Mouse (Mus musculus): Measurements from ENCODE around the gene Fam92b. TPM values are rescaled to one million over a fixed set of nuclear protein-coding genes. Genes with fewer than 3 reads are reported as not detected.

The Fam92b gene
- polyA plus RNA-seq, 1 experiment from 2014 or later: not detected

- Histone ChIP-seq H3K27me3 (ENCODE audit: insufficient read depth, low read length) (no peaks in the 10 kb centered on the region), H3K4me1 (replicated peaks; ENCODE audit: insufficient read depth, low read length) (peaks cover 13% of the 10 kb centered on the region), H3K9me3 (replicated peaks; ENCODE audit: low read length) (no peaks in the 10 kb centered on the region), H3K9ac (ENCODE audit: low read depth, low read length) (no peak overlapping the region), H3K4me2 (ENCODE audit: low read length) (no peak overlapping the region), H3K4me3 (replicated peaks; ENCODE audit: low read depth, low read length) (no peak overlapping the region), H3K36me3 (ENCODE audit: insufficient read depth, low read length) (no peaks in the 10 kb centered on the region), H3K27ac (no peak overlapping the region)
- DNase-seq (ENCODE audit: low spot score) (no peak), ATAC-seq (replicated peaks; ENCODE audit: low FRiP score, low read depth) (no peak)
- WGBS: 42% methylated on average over 18 of the region's 18 CpGs
- TF ChIP-seq CTCF (IDR thresholded peaks at IDR 0.05; ENCODE audit: low read depth): no peak
These were observed 2.7 kb downstream of the Fam92b start for GRCm38 (mm10) chr8:120174606-120175005.

GRCm38 (mm10) chr8:120173195-120173594 is 4.1 kb downstream of the Fam92b start:
- TF ChIP-seq CTCF (IDR thresholded peaks at IDR 0.05; ENCODE audit: low read depth): no peak
- WGBS: 81% methylated on average over 1 of the region's 1 CpGs
- Histone ChIP-seq H3K9ac (ENCODE audit: low read depth, low read length) (no peak overlapping the region), H3K4me2 (ENCODE audit: low read length) (no peak overlapping the region), H3K4me3 (replicated peaks; ENCODE audit: low read depth, low read length) (no peak overlapping the region), H3K27me3 (ENCODE audit: insufficient read depth, low read length) (no peaks in the 10 kb centered on the region), H3K4me1 (replicated peaks; ENCODE audit: insufficient read depth, low read length) (peaks cover 18% of the 10 kb centered on the region), H3K27ac (no peak overlapping the region), H3K9me3 (replicated peaks; ENCODE audit: low read length) (no peaks in the 10 kb centered on the region), H3K36me3 (ENCODE audit: insufficient read depth, low read length) (no peaks in the 10 kb centered on the region)
- ATAC-seq (replicated peaks; ENCODE audit: low FRiP score, low read depth): no peak
- no peak for DNase-seq (ENCODE audit: low spot score)

GRCm38 (mm10) chr8:120169119-120169518 is 8.1 kb downstream of the Fam92b start:
- Histone ChIP-seq H3K4me3 (replicated peaks; ENCODE audit: low read depth, low read length) (no peak overlapping the region), H3K27me3 (ENCODE audit: insufficient read depth, low read length) (0 out of 2 replicates have a peak, but pooled peaks cover 3% of the 10 kb centered on the region), H3K9ac (ENCODE audit: low read depth, low read length) (no peak overlapping the region), H3K27ac (no peak overlapping the region), H3K4me1 (replicated peaks; ENCODE audit: insufficient read depth, low read length) (peaks cover 5% of the 10 kb centered on the region; the same call in 1 of the 2 replicates), H3K4me2 (ENCODE audit: low read length) (no peak overlapping the region), H3K36me3 (ENCODE audit: insufficient read depth, low read length) (no peaks in the 10 kb centered on the region), H3K9me3 (replicated peaks; ENCODE audit: low read length) (no peaks in the 10 kb centered on the region)
- ATAC-seq (replicated peaks; ENCODE audit: low FRiP score, low read depth) (no peak), DNase-seq (ENCODE audit: low spot score) (no peak)
- 52% methylated on average over 8 of the region's 8 CpGs for WGBS
- no peak for TF ChIP-seq CTCF (IDR thresholded peaks at IDR 0.05; ENCODE audit: low read depth)

- 0 out of 2 replicates have a peak, but pooled peaks cover 3% of the 10 kb centered on the region for H3K27me3 ChIP-seq (ENCODE audit: insufficient read depth, low read length)
- no peak for ATAC-seq (replicated peaks; ENCODE audit: low FRiP score, low read depth)
- H3K27ac ChIP-seq: no peak overlapping the region
- no peaks in the 10 kb centered on the region for H3K9me3 ChIP-seq (replicated peaks; ENCODE audit: low read length)
- DNase-seq (ENCODE audit: low spot score): no peak
- no peak overlapping the region for H3K4me3 ChIP-seq (replicated peaks; ENCODE audit: low read depth, low read length)
- H3K36me3 ChIP-seq (ENCODE audit: insufficient read depth, low read length): no peaks in the 10 kb centered on the region
- no peak overlapping the region for H3K9ac ChIP-seq (ENCODE audit: low read depth, low read length)
- H3K4me2 ChIP-seq (ENCODE audit: low read length): no peak overlapping the region
- WGBS: 30% methylated on average over 5 of the region's 5 CpGs
- H3K4me1 ChIP-seq (replicated peaks; ENCODE audit: insufficient read depth, low read length): peaks cover 5% of the 10 kb centered on the region; the same call in 1 of the 2 replicates
- TF ChIP-seq CTCF (IDR thresholded peaks at IDR 0.05; ENCODE audit: low read depth): no peak
These were observed 9.4 kb downstream of the Fam92b start for GRCm38 (mm10) chr8:120167821-120168220.

GRCm38 (mm10) chr8:120167136-120167535 is 10.1 kb downstream of the Fam92b start:
- Histone ChIP-seq H3K4me3 (replicated peaks; ENCODE audit: low read depth, low read length) (no peak overlapping the region), H3K36me3 (ENCODE audit: insufficient read depth, low read length) (no peaks in the 10 kb centered on the region), H3K9me3 (replicated peaks; ENCODE audit: low read length) (no peaks in the 10 kb centered on the region), H3K4me2 (ENCODE audit: low read length) (no peak overlapping the region), H3K27me3 (ENCODE audit: insufficient read depth, low read length) (0 out of 2 replicates have a peak, but pooled peaks cover 3% of the 10 kb centered on the region), H3K4me1 (replicated peaks; ENCODE audit: insufficient read depth, low read length) (peaks cover 5% of the 10 kb centered on the region; the same call in 1 of the 2 replicates), H3K27ac (no peak overlapping the region), H3K9ac (ENCODE audit: low read depth, low read length) (no peak overlapping the region)
- ATAC-seq (replicated peaks; ENCODE audit: low FRiP score, low read depth): no peak
- 51% methylated on average over 8 of the region's 8 CpGs for WGBS
- no peak for TF ChIP-seq CTCF (IDR thresholded peaks at IDR 0.05; ENCODE audit: low read depth)
- DNase-seq (ENCODE audit: low spot score): no peak

- peaks cover 3% of the 10 kb centered on the region; the same call in 1 of the 2 replicates for H3K4me1 ChIP-seq (replicated peaks; ENCODE audit: insufficient read depth, low read length)
- H3K27me3 ChIP-seq (ENCODE audit: insufficient read depth, low read length): 0 out of 2 replicates have a peak, but pooled peaks cover 3% of the 10 kb centered on the region
- no peak for TF ChIP-seq CTCF (IDR thresholded peaks at IDR 0.05; ENCODE audit: low read depth)
- no peak overlapping the region for H3K9ac ChIP-seq (ENCODE audit: low read depth, low read length)
- WGBS: 76% methylated on average over 5 of the region's 5 CpGs
- DNase-seq (ENCODE audit: low spot score) (no peak), ATAC-seq (replicated peaks; ENCODE audit: low FRiP score, low read depth) (0 out of 2 replicates have a peak, but pooled peaks have one; percentile 17)
- no peak overlapping the region for H3K4me3 ChIP-seq (replicated peaks; ENCODE audit: low read depth, low read length)
- no peak overlapping the region for H3K4me2 ChIP-seq (ENCODE audit: low read length)
- H3K27ac ChIP-seq: no peak overlapping the region
- H3K36me3 ChIP-seq (ENCODE audit: insufficient read depth, low read length): no peaks in the 10 kb centered on the region
- no peaks in the 10 kb centered on the region for H3K9me3 ChIP-seq (replicated peaks; ENCODE audit: low read length)
These were observed 13.2 kb downstream of the Fam92b start for GRCm38 (mm10) chr8:120164026-120164425.

GRCm38 (mm10) chr8:120163376-120163775 is 13.9 kb downstream of the Fam92b start:
- 76% methylated on average over 8 of the region's 8 CpGs for WGBS
- Histone ChIP-seq H3K27me3 (ENCODE audit: insufficient read depth, low read length) (0 out of 2 replicates have a peak, but pooled peaks cover 3% of the 10 kb centered on the region), H3K4me3 (replicated peaks; ENCODE audit: low read depth, low read length) (no peak overlapping the region), H3K36me3 (ENCODE audit: insufficient read depth, low read length) (no peaks in the 10 kb centered on the region), H3K9me3 (replicated peaks; ENCODE audit: low read length) (no peaks in the 10 kb centered on the region), H3K27ac (no peak overlapping the region), H3K4me2 (ENCODE audit: low read length) (no peak overlapping the region), H3K4me1 (replicated peaks; ENCODE audit: insufficient read depth, low read length) (no peaks in the 10 kb centered on the region), H3K9ac (ENCODE audit: low read depth, low read length) (no peak overlapping the region)
- DNase-seq (ENCODE audit: low spot score) (no peak), ATAC-seq (replicated peaks; ENCODE audit: low FRiP score, low read depth) (no peak)
- no peak for TF ChIP-seq CTCF (IDR thresholded peaks at IDR 0.05; ENCODE audit: low read depth)
